Mouse (Mus musculus) CD4-positive, CD25-positive, alpha-beta regulatory T cell, adult 4 months (primary cell): ENCODE results near the gene Gm11116. TPM values are rescaled to one million over a fixed set of nuclear protein-coding genes. Genes with fewer than 3 reads are reported as not detected.
"Not testable (repeated sequence)": the region's sequence is repeated elsewhere in the genome, so short reads cannot be mapped to it uniquely, and the experiment has no call there.

Experiments used
- ATAC-seq: one replicate; pipeline ENCODE4 v1.8.0; 2017
- polyA plus RNA-seq, 2 experiments: library from polyadenylated mRNA; unstranded; fragments of 100-300 nt; shearing (Covaris generic); gene quantifications; one replicate each; pipeline ENCODE4 v1.2.1; 2017

Gene Gm11116
- not detected for polyA plus RNA-seq

DNA sequence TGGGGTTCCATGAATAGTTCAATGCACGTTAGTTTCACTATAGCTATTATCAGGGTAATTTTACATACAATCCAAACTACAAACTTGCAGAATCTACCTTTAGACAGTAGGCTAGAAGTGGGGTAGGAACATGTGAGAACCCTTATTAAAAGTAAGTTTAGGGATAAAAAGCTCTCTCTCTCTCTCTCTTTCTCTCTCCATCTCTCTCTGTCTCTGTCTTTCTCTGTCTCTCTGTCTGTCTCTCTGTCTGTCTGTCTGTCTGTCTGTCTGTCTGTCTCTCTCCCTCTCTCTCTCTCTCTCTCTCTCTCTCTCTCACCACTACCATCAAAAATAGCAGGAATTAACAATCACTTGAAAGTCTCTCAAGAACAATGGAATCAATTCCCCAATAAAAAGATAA lies at the start of gene Gm11116:
TSS of gene Gm11116 (minus strand) at position 101 of the 400 bp plus-strand sequence.
- no peak for ATAC-seq

GRCm38 (mm10) chr5:88153999-88154398 lies 42.7 kb upstream of the Gm11116 start, which contains the start of gene Gm11115:
Gene Gm11115, minus strand, starts transcription at chr5:88154099.
- ATAC-seq = no peak

GRCm38 (mm10) chr5:88086256-88086655 lies 25.1 kb downstream of the Gm11116 start, which contains the start of gene Smr2:
Gene Smr2, plus strand, starts transcription at chr5:88086556.
- ATAC-seq = not testable (repeated sequence)

Other genes with a start within 250 kb of the Gm11116 start
- not detected for gene Odam, start 226.5 kb downstream of the Gm11116 start, polyA plus RNA-seq
- not detected for gene Csn3, start 186.0 kb downstream of the Gm11116 start, polyA plus RNA-seq
- not detected for gene 2310003L06Rik, start 142.1 kb downstream of the Gm11116 start, polyA plus RNA-seq
- gene Gm28434, start 142.0 kb downstream of the Gm11116 start, polyA plus RNA-seq = not detected
- gene Cabs1, start 132.1 kb downstream of the Gm11116 start, polyA plus RNA-seq = not detected
- not detected for gene Smr3a, start 109.0 kb downstream of the Gm11116 start, polyA plus RNA-seq
- gene Smr2, start 25.0 kb downstream of the Gm11116 start, polyA plus RNA-seq = not detected
- not detected for gene Gm11115, start 42.6 kb upstream of the Gm11116 start, polyA plus RNA-seq
- not detected for gene Gm7714, start 157.4 kb upstream of the Gm11116 start, polyA plus RNA-seq
- not detected for gene Prol1, start 205.8 kb upstream of the Gm11116 start, polyA plus RNA-seq